Mouse (Mus musculus) left cerebral cortex, adult 18-20 months (tissue): ENCODE results near the gene Krcc1. TPM values are rescaled to one million over a fixed set of nuclear protein-coding genes. Genes with fewer than 3 reads are reported as not detected.
"Not testable (repeated sequence)": the region's sequence is repeated elsewhere in the genome, so short reads cannot be mapped to it uniquely, and the experiment has no call there.

ENCODE experiments used
- DNase-seq, 2 experiments: peaks; one replicate each; pipeline ENCODE4 v3.0.0; 2021 to 2022; ENCODE audit warnings: low spot score in 2 of 2, mixed read lengths in 1 of 2
- microRNA-seq, 2 experiments: library from miRNA; unstranded; fragments of <30 nt; microRNA quantifications; one replicate each; pipeline ENCODE4 v1.2.0; 2021
- total RNA-seq, 2 experiments: library from RNA; stranded (reverse); gene quantifications; 2 replicates each; pipeline ENCODE4 v1.2.3; 2021

Krcc1 gene
- total RNA-seq, 2 experiments from 2014 or later: 14.2 to 15.9 TPM

DNA sequence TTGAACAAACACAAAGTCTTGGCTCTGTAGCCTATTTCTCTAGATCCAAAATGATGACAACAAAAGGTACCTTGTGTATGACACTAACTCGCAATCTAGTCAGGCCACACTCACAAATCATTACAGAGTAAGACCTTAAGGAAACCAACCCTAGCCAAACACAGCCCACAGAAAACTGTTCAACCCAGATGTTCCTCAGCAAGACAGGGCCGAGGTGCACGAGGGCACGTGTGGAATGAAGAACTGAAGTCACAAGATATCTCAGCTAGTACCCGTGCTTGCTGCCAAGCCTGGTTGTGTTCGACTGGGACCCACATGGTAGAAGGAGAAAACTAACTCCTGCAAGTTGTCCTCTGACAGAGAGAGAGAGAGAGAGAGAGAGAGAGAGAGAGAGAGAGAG lies 58.4 kb downstream of the Krcc1 start:
- no peak for DNase-seq

DNA sequence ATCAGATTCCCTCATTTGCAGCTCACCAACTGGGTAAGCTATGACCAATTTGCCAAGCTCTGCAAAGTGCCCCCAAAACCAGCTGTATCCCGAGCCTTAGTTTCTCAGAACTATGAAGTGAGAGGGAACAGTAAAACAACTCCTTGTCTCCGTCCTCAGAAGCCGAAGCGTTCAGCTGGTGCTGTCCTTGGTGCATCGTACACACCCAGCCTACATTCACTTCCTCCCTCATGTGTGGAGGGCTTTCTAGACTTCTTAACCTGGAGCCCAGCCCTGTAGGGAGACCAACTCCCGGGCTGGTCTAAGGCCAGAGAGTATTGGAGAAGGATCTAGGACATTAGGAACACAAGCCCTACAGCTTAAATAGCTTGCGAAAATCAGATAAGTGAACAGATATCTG lies 59.0 kb downstream of the Krcc1 start:
- DNase-seq: no peak

DNA sequence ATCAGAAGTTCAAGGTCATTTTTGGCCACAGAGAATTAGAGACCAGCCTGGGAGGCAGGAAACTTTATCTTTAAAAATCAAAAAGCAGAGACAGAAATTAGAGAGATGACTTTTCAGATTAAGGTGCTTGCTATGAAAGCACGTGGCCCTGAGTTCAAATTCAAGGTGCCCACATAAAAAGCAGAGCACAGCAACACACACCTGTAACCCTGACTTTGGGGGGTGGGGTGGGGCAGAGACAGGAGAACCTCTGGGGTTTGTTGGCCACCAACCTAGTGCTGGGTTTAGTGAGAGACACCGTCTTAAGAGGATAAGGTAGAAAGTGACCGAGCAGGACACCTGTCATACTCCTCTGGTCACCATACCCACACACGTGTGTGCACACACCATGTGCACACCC lies 60.0 kb downstream of the Krcc1 start:
- not testable (repeated sequence) for DNase-seq

DNA sequence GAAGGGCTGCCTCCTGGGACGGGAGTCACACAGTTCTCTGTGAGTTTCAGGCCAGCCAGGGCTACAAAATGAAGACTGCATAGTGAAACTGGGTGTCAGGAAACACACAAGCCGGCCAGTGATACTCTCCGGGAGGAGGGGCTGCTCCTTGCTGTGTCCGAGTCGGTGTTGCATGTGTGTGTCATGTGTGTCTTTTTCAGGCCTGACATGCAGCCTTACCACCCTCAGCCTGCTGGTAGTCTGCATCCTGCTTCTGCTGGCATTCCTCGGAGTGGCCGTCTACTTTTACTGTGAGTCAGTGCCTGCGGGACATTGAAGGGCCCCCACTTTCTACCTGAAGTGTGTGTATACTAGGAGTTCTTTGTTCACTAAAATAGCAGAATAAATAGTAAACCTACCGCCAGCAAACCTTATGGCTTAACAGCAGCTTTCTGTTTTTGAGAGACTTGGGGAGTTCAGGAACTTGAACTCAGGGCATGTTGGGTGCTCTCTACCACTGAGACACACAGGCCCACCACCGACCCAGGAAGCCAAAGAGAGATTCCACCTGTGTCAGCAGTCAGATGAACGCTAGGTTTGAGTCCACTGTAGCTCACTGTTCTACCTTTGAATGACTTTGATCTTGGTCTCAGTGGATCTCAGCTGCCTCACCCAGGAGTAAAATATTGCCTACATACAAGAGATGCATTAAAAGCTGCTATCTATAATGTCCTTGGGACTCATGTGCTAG lies 60.9 kb downstream of the Krcc1 start:
- no peak for DNase-seq

DNA sequence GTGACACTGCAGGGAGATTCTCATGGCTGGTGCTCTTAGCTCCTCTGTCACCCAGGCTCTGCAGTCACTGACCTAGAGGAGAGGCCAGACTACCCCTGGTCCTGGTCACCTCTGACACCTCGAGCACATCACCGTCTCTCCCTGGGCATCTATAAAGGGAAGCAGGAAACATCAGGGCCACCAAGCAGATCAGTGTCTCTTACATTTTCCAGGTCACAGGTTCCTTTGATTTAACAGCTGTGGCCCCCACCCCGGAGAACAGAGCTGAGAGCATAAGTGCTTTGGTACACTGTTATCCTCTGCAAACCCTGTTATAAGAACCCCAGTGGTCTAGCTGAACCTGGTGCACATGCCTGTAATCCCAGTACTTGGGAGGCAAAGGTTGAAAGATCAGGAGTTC lies 61.6 kb downstream of the Krcc1 start:
- DNase-seq: no peak

DNA sequence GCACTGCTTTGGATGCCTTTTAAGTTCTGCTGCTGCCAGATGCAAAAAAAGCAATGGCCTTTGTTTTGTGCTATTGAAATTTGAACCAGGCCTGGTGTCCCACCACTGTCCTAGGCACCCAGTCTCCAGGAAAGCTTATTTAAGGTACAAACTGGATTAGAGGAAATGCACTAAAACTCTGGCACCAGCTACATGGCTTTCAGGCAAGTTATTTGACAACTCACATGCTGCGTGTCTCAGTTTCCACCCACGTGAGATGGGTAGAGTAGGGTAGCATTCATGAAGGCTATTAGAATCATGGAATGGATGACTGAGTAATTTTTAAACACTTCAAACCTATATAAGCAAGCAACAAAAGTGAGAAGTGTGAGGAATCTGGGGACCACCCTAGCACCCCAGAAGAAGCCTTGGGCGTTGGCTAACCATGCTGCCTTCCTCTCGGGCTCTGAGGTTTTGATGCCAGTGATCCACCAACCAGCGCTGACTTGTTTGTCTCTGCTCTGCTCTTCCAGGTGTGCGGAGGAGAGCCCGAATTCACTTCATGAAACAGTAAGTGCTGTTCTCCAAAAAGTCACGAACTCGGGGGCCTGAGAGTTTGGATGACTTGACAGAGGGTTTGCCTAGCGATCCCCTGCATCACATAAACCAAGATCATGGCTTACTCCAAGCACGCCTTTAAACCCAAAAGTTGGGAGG lies 62.2 kb downstream of the Krcc1 start:
- DNase-seq: no peak

Small RNA genes within 50 kb of the gene (microRNA-seq; reads per million reads assigned to microRNA genes)
- 22.6 to 67.0 reads per million in 2 experiments for gene Mir8112

Other genes with a start within 250 kb of the Krcc1 start
- 1 to 10 TPM; 3.8 to 5.6 TPM for gene Thnsl2, start 127.2 kb upstream of the Krcc1 start, total RNA-seq
- not detected for gene Fabp1, start 71.8 kb upstream of the Krcc1 start, total RNA-seq
- gene Smyd1, start 50.6 kb downstream of the Krcc1 start, total RNA-seq: under 1 TPM; 0.16 to 0.70 TPM
- not detected for gene Cd8b1, start 51.1 kb downstream of the Krcc1 start, total RNA-seq
- not detected for gene Cd8a, start 101.8 kb downstream of the Krcc1 start, total RNA-seq
- 100 to 1,000 TPM in 1 of 2 experiments, 10 to 100 TPM in 1; 99.0 to 106 TPM for gene Rmnd5a, start 169.0 kb downstream of the Krcc1 start, total RNA-seq
- 10 to 100 TPM; 48.6 to 52.3 TPM for gene Rnf103, start 222.2 kb downstream of the Krcc1 start, total RNA-seq